Mouse (Mus musculus) telencephalon, adult 2 months (tissue): ENCODE measurements around the gene Aff2.

ENCODE experiments used
- DNase-seq: peaks from one replicate; pipeline ENCODE4 v3.0.0-alpha.2; 2011; ENCODE audit warnings: low read depth, low spot score

Aff2 gene

DNA sequence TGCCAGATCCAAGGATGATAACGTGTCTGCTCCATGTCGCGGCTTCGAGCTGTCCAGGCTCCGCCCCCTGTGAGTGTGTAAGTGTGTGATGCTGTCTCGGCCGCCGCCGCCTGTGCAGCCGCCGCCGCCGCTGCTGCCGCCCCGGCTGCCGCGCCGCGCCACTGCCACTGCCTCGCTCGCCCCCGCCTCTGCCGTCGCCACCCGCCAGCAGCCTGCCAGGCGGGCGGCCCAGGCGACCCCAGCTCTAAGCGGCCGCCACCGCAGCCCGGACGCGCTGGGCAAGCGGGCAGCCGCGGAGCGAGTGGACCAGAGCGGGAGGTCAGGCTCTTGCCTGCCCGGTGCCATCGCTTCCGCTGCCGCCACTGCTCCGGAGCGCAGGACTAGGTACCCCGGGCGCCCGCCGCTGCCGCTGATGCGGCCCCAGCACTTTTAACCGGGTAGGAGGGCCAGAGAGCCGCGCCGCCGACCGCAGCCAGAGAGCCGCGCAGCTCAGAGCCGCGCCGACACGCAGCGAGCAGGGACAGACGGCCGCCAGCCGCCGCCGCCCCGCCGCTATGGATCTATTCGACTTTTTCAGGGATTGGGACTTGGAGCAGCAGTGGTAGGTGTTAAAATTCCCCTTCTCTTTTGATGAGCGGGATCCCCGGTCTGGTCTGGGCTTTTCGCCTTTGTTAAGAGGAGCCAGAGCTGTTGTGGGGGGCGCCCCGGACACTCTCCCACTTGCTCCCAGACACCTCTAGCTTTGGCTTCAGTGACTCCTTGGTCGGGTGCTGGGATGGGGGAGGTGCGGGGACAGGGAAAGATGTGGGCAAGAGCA, at the start of gene Aff2:
Gene Aff2, plus strand, starts transcription at position 57 of the 817 bp plus-strand sequence.
- DNase-seq, result no peak

DNA sequence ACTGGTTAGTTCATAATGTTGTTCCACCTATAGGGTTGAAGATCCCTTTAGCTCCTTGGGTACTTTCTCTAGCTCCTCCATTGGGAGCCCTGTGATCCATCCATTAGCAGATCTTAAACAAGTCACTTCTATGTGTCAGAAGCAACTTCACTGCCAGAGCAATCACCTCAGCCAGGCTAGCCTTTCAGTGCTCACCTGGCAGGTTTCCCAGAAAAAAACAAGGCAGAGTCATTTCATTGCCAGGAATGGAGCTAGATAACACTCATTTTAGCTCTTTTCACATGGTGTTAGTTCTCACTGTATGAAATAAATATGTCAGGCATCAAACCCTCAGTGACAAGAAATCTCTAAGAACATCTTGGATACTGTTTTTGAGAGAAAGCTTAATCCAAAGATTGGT, 22.8 kb upstream of the Aff2 start:
- no peak for DNase-seq

DNA sequence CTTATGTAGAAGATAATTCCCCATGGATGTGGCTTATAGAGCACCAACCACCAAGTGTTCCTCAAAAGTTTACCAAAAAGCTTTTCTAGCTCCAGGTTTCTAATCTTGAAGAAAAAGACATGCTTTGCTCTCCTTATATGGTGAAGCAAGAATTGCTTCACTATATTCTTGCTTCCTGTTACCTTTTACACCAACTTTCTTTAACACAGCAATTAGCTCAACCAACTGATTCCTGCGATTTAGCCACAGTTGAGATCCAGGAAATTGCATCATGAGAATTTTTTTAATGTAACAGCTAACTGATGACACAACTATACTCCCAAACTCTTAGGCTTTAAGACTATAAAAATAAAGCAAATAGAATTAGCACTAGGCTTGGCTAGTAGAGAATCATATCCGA, 4.5 kb upstream of the Aff2 start:
- DNase-seq, result no peak

DNA sequence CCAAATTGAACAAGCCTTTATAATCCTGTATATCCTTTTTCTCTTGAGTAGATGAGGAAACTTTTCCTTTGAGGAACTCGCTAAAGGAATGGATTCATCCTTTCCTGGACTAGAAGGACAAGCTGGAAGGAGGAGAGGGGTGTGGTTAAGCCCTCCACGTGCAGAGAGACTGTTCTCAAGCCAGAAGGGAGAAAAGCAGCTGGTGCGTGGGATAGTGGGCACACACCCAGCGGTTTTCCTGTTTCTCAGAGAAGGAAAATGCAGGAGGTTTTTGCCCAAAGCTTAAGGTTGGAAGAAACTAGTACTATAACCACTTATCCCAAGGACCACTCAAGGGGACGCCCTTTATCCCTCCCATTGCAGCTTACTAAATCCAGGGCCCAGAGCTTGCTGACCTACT, 734 bp upstream of the Aff2 start:
- peak; percentile 60 for DNase-seq

DNA sequence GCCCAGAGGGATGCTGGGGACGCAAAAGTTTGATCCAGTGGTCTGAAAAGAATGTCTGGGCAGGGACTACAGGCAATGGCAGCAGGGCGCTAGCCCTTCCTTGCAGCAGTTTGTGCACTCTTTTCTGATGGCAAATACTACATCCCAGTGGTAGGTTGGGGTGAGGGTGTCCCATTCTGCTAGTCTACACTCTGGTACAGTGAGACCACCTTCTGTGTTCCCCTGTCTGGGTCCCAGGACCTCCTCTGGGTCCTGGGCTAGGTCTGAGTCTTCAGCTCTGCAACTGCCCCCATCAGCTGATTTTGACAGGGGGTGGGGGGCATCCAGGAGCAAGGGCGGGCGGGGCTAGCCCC, 233 bp upstream of the Aff2 start:
- no peak for DNase-seq

DNA sequence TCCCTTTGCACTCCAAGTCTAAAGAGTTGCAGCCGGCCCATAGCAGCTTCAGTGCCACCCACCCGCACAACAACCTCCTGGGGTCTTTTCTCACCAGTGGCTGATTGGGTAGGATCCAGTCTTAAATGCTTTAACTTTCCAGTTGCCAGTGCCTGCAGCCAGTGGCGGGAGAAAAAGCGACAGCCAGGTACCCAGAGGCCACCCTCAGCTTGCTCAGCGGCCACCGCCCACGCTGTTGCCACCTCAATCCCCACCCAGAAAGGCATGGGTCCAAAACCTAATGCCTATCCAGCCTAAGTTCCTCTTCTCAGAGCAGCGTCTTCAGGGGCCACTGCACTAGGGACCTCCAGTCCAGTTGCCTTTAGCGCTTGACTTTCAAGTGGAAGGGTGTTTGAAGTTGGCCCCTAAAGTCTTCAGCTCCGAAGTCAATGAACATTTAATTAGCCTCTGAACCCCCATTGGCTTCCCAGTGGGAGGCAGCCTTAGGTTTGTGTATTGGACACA, 1.0 kb downstream of the Aff2 start:
- no peak for DNase-seq

DNA sequence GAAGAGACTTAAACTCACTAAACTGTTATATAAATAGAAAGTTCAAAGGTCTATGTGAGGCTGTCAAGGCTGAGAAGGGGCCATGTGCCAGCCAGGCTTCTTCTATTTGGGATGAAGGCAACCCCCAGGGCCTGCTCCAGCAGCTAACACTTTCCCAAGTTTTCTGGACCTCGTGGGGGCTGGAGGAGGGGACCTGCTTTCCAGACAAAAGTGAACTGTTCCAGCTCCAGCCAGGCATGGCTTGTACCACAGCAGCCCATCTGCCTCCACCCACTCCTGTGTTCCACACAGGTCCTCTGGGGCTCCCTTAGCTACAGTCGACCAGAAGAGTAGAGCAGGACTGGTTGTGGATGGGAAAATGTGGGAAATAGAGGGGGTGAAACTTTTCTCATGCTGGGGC, 4.1 kb downstream of the Aff2 start:
- DNase-seq, result no peak

DNA sequence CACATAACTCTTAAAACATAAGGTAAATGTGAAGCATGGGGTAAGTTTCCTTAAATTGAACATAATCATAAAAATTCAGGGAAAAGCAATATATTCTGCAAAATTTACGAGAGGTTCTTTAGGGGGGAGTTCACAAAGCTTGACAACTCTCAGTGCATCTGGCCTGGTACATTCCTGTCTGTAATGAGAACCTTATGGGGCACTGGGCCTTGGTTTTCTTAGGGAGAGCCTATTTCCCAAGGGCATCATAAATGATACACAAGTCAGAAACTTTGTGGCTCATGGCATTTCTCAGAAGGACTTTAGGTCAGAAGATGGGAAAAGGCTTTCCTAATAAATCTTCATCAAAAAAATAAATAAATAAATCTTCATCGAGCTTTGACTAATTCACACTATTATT, 13.2 kb downstream of the Aff2 start:
- DNase-seq, result no peak

DNA sequence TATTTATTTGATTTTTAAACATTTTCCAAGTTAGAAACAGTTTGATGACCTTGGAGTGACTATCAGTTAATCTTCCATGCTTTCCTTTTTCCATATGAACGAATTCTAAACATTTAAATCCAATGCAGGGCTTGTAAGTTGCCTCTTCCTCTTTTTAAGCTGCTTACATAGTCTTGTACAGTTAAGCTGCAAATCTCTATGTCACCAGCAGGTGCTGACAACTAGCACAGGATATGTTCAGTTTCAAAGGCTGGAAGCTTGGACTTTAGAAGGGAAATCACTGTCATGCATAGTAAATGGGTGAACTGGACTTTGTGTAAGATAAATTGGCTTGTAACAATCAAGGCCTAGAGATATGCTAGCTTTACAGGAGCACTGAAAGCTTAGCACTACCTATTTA, 29.6 kb downstream of the Aff2 start:
- no peak for DNase-seq

DNA sequence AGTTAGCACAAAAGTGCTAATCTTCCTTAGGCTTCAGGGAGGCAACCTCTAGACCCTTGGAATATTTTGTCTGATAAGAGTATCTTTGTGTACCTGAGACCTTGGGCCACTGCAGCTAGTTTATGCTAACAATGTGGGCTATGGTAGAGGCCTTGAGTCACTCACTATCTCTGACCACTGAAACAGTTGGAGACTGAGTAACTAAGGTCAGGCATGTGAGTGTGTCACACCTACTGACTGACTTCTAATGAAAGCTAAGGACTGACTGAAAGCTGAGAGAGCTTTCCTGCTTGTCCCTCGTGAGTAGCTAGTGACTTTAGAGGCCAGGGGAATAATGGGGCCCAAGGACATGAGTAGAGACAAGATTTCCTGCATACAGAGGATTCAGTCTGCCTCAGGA, 54.9 kb downstream of the Aff2 start:
- DNase-seq, result no peak

DNA sequence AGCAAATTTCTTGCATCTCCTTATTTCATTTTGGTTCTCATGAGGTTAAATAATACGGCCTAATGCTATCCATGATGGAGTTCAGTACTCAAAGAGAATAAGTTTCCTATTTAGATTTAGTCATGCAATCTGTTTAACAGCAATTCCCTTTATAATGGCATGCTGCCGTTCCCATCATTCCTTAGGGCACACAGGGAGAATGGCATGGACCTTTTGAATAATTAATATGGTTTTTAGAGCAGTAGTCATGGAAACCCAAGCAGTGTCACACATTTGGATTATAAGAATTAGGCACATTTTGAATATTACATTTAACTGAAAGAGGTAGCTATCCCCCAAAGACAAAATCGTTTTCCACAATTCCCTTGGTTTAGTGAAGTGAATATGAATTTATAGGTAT, 78.3 kb downstream of the Aff2 start:
- DNase-seq, result no peak

DNA sequence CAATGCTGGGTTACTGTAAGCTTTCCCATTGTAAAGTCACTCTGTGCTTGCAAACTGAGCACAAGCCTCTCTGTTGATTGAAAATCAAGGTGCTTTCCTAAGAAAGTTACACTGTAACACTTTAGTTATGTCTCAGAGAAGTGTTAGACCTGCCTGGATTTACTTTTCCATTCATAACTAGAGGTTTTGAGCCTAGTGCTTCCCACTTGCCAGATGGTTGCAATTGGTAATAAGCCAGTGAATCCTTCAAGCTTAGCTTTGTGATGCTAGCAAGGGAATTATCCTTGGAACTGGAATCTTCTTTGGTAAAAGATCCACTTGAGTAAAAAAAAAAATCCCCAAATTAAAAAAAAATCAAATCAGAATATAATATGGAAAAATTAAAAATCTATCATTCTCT, 81.8 kb downstream of the Aff2 start:
- peak; percentile 44 for DNase-seq

DNA sequence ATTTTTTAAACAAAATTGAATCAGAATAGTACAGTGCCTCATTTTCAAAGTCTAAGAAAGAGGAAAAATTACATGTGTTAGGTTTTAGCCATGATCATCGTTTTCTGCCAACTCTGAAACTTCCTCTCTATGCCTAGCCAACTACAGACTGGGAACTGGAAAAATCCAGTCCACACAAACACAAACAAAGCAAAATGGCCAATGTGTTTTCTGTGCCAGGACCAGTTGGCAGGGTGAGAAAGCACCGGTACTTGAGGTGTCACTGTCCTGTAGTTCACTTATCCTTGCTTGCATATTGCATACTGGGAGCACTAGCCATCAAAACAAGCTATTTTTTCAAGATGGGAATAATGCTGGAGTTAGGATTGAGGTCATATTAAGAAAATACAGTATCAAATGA, 100.8 kb downstream of the Aff2 start:
- no peak for DNase-seq

DNA sequence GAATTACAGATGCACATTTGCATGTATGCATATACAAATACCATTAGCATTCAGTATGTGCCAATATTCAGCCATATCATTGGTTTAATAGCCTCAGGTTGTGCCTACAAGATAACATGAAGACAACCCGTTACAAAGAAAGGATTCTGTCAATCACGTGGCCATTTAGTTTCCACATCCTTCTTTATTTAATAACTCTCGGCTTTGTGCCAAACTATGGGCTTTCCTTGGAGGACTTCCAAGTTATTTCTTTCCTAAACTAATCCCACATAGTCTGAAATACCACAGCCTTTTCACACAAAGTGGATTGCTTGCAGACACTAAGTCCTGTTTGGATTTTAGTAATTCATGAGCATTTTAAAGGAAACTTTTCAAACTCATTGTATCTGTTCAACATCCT, 142.0 kb downstream of the Aff2 start:
- DNase-seq, result no peak

DNA sequence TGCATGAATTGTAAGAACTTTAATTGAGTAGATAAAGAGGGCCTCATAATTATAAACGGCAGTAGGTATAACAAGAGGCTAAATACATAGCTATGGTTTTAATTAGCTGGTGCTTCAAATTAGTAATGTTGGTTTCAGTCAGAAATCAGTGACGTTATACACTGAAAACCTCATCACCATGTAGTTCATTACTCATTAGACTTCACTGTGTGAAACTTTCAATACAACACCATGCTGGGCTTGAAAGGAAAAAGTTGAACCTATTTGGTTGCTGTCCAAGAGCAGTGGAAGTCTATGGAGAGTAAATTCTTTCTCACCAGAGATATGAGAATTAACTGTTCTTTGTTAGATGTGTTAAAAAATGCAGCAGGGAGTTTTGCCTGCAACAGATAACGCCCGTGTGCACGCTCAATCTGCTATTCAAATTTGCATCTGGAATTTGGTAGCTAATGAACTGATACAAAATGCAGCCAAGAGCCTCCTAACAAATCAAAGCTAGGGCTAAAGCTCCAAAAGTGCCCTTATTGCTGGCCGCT, 158.0 kb downstream of the Aff2 start:
- DNase-seq, result no peak

DNA sequence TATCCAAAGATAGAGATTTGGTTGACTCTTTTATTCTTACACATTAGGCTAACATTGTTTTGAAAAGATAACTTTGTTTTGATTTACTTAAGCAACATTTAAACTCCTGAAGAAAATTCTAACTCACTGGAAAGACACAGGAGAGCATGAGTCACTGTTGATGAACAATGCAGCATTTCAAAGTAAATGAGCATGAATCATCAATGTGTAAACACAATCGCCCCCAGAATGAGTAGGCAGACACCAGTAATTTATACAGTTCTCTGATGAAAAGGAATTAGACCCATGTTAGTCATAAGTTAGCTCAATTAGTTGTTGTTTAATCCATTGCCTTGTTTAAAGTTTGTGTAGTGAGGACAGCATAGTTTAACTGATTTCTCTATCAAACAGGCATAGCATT, 180.7 kb downstream of the Aff2 start:
- peak; percentile 24 for DNase-seq

DNA sequence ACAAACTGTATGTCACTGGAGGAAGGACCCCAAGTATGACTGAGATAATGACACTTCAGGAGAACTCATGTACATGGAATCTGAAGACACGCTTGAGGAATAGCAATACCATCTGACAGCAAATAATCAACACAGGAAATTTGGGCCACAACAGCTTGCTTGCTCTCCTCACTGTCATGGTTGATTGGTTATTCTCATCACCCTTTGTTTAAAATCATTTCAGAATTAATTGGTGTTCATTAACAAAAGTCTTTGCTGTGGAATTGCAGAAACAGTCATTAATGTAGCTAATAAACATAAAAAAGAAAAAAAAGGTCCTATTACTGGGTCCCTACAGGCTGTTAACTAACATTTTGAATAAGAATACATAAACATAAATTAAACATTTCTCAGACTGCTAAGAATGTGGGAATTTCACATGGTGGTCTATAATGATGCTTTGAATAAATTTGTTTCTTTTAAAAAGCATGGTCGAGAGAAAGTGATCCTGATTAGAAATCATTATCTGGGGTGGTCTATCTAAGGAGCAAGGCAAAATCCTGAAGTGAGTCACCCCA, 219.9 kb downstream of the Aff2 start:
- DNase-seq, result no peak

DNA sequence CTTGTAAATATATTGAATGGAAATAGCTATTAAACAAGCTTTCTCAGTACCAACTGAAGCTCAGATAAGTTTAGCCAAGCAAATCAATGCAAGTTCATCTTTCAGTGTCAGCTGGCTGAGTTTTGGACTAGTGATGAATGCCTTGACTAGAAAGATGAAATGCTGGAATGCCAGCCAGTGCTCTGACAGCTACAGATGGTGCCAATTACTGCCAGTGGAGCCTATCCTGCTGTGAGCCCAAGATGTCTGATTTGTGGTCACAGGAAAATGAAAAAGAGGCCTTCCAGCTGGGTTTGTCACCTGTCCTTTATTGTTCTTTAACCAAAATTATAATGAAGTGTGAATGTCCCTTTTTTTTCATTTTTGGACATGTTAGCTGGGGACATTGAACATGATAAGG, 248.7 kb downstream of the Aff2 start:
- no peak for DNase-seq

DNA sequence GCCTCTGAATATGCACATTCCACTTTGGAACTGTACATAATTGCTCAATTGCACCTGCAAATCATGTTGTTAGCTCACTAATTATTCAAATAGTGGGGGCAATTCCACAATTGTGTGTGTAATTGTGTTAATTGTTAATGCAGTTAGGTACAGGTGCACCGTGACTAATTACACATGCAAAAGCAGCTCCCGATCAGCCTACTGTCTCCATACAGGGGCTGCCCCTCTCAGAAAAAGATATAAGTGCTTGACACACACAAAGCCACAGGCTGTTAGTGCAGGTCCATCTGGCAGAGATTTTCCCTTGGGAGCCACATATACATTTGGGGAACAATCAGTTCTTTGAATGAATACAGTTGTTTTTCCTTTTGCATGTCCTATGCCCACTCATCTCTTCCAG, 302.9 kb downstream of the Aff2 start:
- DNase-seq, result no peak

DNA sequence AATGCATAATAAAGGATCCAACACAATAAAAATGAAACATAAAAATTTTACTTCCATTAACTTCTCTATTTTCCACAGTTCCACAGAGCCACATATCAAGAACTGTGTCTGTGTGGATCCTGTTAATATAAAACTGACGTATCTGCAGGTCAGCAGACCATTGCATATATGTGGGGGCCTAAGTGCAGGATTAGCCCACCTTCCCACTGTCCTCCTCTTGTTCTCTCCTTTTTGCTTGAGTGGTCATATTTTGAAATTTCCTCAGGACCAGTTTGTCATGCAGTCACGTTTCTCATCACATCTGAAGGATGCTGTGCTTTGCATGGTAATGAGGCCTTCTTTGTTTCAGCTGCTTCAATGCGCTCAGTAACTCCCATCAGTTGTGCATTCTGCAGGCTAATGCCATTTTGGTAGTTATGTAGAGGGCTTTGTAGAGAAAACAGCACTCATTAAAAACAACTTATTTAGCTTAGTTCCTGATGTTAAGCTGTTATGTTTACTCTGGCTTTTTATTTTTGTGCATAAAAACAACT, 306.1 kb downstream of the Aff2 start:
- no peak for DNase-seq

DNA sequence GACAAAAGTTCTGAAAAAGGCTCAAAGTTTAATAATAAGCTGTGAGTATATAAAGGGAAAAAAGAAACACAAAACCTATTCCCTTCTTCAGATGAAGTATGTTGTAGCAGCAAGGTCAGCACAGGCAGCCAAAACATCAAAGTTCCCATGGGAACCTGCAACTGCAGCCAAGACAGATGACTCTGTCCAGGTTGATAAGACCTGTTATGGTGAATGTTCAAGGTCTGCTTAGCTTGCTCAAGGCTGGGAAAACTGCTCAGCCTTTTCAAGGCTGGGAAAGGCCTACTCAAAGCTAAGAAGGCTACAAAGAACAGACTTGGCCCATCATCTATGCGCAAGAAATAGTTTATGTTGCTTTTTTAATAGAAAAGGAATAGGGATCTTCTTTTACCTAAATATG, 315.6 kb downstream of the Aff2 start:
- DNase-seq, result no peak

DNA sequence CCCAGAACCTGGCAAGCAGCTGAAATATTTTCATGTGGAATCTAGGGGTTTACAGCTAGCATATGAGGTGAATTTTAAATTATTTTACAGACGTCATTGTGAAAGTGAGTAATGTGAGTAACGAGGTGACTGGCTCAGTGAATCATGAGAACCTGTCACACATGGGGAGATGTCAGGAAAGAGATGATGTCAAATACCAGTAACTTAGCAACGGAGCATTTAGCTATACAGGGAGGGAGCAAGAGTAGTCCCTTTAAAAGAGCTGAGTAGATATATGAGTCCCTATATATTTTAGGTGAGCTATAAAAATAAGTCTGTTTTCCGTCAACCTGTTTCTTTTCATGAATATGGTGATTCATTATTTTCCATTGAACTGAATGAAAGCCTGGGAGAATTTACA, 338.7 kb downstream of the Aff2 start:
- DNase-seq, result no peak

DNA sequence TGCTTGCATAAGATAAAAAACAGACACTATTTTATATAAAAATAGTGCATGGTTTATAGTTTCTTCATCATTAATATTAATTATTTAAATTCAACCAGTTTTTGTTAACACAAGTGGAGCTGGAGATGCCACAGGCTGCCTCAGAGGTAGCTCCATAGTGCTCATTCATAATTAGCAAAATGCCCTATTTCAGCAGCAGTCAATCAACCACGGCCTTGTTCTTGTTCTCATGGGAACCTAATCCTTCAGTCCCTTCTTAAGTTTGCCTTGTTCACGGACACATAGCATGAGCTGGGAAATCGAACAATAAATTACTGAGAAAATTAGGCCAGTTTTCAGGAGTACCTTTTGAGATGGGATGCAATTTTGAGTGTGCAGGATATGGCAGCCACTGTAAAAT, 378.9 kb downstream of the Aff2 start:
- no peak for DNase-seq
